In genomic region chr16:97963956-97964540, GRCm38 (mm10) we compare ENCODE assay signal across 15 mouse cellular contexts.
"Had no signal": no experiment of that assay in that cellular context is flagged by ENCODE, and none has a peak within 500 bp of the region (broad histone marks: within the 10 kb centered on the region; RNA-seq: fewer than 3 reads in every experiment).

No protein-coding gene starts in this region.

- H3K9me3 ChIP-seq: kidney, embryonic 15.5 days; liver, embryonic 12.5 days; lung, embryonic 15.5 days; midbrain, embryonic 12.5 days; neural tube, embryonic 12.5 days; stomach, embryonic 15.5 days had no signal

- H3K4me2 ChIP-seq: lung, embryonic 15.5 days; stomach, embryonic 15.5 days had no signal

- H3K4me3 ChIP-seq: limb, embryonic 13.5 days; liver, embryonic 12.5 days; lung, embryonic 15.5 days; midbrain, embryonic 12.5 days; neural tube, embryonic 12.5 days; stomach, embryonic 15.5 days had no signal

- H3K36me3 ChIP-seq: limb, embryonic 13.5 days; liver, embryonic 12.5 days; lung, embryonic 15.5 days; midbrain, embryonic 12.5 days; neural tube, embryonic 12.5 days; stomach, embryonic 15.5 days had no signal

- ATAC-seq: liver, embryonic 12.5 days had no signal

- DNase-seq: kidney, adult 2 months; kidney, postnatal 14 days; left cerebral cortex, postnatal 4 days; lung, postnatal 14 days; retina, postnatal 1 day; right cerebral cortex, postnatal 4 days; spleen, adult 18-20 months; thymus, postnatal 14 days had no signal

- H3K9ac ChIP-seq: kidney, embryonic 15.5 days; liver, embryonic 12.5 days; lung, embryonic 15.5 days; midbrain, embryonic 12.5 days; neural tube, embryonic 12.5 days; stomach, embryonic 15.5 days had no signal

- H3K27me3 ChIP-seq: kidney, embryonic 15.5 days; limb, embryonic 13.5 days; liver, embryonic 12.5 days; lung, embryonic 15.5 days; midbrain, embryonic 12.5 days; neural tube, embryonic 12.5 days; stomach, embryonic 15.5 days had no signal

- H3K27ac ChIP-seq: kidney, embryonic 15.5 days; limb, embryonic 13.5 days; lung, embryonic 15.5 days; neural tube, embryonic 12.5 days; stomach, embryonic 15.5 days had no signal
